Mouse (Mus musculus) lung, postnatal 25 days (tissue): ENCODE measurements around the gene Gm32802.
"Not testable (repeated sequence)": the region's sequence is repeated elsewhere in the genome, so short reads cannot be mapped to it uniquely, and the experiment has no call there.

Experiments
- DNase-seq: peaks from one replicate; pipeline ENCODE4 v3.0.0; 2022; ENCODE audit warnings: low spot score

Gm32802 gene

DNA sequence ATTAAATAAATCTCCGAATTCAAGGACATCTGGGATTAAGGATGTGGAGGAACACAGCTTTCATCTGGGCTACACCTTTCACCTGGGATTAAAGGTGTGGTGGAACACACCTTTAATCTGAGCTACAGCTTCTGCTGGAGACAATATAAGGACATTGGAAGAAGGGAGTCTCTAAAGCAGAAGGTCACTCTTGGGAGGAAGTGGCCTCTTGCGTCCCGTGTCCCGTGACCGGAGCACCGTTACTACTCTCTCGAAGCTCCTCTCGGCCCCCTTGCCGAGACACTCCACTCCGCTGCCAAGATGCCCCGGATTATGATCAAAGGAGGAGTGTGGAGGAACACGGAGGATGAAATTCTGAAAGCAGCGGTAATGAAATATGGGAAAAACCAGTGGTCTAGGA is at the start of gene Gm32802:
TSS of gene Gm32802 (plus strand) at position 301 of the 400 bp plus-strand sequence.
- DNase-seq, result not testable (repeated sequence)

DNA sequence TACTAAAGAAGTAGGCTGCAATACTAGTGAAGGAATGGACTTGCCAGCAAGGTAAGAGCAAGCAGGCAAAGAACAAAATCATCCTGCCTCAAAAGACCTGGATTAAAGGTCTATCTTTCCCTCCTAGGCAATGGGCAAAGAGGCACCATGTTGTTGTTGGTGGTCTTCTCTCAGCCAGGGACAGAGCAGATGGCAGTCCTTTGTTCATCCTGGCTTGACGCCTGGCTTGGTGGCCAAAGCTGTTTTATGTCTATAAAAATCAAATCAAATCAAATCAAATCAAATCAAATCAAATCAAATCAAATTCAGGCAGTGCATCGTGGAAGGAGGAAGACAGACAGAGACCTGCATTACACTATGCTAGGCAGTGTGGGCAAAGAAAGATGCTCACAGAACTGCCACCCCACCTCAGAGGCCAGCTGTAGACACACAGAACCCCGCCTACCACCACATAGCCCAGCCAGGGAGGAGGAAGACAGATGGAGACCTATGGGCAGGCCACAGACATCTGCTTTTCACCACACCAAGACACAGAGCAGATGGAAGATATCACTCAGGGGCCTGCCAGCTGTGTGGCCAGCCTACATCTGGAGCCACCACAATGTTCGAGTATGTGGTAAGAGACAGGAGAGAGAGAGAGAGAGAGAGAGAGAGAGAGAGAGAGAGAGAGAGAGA is 42.6 kb upstream of the Gm32802 start:
- DNase-seq, result not testable (repeated sequence)

DNA sequence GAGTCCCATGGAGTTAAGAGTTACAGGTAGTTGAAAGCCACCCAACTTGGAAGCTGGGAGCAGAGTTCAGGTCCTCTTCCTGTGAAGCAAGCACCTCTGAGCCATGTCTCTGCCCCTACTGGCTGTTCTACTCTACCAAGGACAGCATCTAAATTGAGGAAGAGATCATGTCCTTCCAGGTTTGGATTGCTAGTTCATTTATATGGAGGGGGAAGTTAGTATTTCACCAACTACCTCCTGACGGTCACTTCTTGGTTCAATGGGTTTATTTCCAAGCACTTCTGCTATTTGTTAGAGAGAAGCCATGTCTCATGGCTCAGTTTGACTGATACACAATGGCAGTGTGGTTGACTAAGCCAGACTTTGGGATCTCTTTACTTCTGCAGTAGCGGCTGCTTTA is 30.9 kb upstream of the Gm32802 start:
- not testable (repeated sequence) for DNase-seq

DNA sequence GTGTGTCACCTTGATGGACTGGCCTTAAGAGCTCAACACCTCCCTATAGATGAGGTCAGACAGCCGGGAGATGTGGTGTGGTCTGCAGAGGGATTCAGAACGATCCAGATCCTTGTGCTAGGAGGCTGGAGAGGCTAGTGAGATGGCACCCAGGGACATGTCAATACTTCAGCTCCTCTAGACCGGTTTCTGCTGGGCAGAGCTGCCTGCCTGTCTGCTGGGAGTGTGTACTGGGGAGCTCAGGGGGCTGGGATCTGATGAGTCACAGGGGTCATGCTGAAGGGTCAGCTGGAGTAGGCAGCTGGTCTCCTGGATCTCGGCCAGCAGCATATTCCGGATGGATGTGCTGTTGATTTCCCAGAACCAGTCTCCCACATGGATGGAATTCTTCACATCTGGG is 25.9 kb upstream of the Gm32802 start:
- not testable (repeated sequence) for DNase-seq

DNA sequence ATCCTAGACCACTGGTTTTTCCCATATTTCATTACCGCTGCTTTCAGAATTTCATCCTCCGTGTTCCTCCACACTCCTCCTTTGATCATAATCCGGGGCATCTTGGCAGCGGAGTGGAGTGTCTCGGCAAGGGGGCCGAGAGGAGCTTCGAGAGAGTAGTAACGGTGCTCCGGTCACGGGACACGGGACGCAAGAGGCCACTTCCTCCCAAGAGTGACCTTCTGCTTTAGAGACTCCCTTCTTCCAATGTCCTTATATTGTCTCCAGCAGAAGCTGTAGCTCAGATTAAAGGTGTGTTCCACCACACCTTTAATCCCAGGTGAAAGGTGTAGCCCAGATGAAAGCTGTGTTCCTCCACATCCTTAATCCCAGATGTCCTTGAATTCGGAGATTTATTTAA is 17.8 kb upstream of the Gm32802 start, which contains the start of gene Gm32717:
TSS of gene Gm32717 (minus strand) at position 101 of the 400 bp plus-strand sequence.
- DNase-seq, result not testable (repeated sequence)

DNA sequence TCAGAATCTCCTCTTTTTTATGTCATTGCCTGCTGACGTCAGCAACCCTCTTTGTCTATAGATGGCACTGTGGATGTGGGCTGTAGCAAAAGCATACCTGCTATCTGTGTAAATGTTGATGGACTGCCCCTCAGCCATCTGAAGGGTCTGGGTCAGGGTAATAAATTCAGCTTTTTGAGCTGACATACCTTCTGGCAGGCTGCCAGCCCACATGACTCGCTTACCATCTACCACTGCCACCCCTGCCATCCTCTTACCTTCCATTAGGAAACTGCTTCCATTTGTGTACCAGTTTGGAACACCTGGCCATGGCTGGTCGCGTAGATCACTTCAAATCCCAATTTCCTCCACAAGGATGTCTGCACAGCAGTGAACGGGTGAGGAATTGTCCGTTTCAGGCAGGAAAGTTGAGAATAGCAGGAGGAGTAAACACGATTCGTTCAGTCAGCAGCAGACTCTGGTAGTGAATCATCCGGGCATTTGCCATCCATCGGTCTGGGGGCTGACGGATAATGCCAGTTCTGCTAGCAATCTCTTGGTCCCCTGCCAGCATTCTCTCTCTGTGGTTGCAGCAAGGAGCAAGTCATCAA is 9.4 kb upstream of the Gm32802 start:
- DNase-seq, result not testable (repeated sequence)

DNA sequence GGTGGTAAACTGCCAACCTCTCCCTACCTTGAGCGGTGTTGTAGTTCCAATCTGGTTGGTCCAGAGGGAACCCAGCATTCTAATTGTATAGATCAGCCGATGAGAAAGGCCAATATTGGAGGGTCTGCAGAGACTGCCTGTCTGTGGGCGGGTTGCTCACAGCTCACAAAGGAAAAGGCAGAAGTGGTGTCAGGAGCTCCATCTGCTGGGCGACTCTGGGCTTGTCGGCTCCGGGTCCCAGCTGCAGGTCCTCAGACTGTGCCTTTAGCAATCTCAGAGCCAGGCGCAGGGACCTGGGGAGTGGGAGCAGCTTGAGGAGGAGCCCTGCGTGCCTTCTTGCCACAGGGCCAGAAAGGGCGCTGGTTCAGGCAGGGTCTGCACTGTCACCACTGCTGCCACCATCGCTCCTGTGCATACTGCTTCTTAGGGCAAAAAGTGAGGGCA is 7.6 kb upstream of the Gm32802 start:
- no peak for DNase-seq

DNA sequence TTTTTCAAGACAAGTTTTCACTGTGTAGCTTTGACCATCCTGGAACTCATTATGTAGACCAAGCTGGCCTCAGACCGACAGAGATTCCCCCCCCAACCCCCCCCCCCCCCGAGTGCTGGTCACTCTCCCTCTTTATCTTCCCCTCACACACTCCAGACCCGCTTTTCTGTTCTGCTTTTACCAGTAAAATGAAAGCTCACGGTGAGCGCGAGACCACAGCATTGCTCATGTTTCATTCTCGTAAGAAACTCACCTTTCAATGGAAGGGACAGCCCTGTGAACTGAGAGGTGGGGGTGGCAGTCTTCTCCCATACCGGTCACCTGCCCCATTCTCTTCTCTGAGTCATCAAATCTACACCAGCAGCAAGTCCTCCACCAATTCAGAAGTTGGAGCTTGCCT is 10.3 kb downstream of the Gm32802 start:
- not testable (repeated sequence) for DNase-seq

DNA sequence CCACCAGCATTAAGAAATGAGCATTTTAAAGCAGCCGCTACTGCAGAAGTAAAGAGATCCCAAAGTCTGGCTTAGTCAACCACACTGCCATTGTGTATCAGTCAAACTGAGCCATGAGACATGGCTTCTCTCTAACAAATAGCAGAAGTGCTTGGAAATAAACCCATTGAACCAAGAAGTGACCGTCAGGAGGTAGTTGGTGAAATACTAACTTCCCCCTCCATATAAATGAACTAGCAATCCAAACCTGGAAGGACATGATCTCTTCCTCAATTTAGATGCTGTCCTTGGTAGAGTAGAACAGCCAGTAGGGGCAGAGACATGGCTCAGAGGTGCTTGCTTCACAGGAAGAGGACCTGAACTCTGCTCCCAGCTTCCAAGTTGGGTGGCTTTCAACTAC is 12.9 kb downstream of the Gm32802 start:
- not testable (repeated sequence) for DNase-seq

DNA sequence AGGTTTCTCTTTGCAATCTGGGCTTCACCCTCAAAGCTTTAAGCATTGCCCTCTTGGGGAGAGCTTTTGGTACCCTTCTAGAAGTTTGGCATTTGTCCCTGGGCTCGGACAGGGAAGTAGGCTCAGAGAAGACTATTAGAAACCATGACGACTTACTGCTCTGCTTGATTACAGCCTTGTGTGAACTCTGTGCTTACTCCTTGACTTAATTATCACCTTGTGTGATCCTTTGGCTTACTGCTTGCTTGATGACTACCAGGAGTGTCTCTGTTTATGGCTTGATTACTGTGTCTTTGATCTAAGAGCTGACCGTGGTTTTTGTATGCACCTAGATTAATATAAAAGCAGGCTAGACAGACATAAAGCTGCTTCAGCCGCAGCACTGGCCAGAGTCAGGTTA is 19.6 kb downstream of the Gm32802 start:
- DNase-seq, result not testable (repeated sequence)

DNA sequence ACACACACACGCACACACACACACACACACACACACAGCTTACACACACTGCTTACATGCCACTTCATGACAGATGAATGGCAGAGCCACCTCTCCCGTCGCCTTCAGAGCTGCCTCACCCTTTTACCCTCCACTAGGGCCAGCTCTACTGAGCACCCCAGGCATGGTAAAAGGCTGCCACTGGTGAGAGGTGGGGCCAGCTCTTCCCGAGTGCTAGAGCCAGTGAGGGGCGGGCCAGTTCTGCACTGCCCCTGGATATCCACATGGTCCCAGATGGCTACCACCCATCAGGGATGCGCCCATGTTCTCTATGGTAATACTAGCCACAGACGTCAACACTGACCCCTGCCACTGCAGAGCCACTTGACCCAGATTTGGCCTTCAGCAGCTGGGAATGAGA is 24.1 kb downstream of the Gm32802 start:
- not testable (repeated sequence) for DNase-seq

DNA sequence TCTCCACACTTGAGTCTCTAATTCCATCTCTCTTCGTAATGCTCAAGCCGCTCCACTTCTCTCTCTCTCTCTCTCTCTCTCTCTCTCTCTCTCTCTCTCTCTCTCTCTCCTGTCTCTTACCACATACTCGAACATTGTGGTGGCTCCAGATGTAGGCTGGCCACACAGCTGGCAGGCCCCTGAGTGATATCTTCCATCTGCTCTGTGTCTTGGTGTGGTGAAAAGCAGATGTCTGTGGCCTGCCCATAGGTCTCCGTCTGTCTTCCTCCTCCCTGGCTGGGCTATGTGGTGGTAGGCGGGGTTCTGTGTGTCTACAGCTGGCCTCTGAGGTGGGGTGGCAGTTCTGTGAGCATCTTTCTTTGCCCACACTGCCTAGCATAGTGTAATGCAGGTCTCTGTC is 24.5 kb downstream of the Gm32802 start:
- not testable (repeated sequence) for DNase-seq

DNA sequence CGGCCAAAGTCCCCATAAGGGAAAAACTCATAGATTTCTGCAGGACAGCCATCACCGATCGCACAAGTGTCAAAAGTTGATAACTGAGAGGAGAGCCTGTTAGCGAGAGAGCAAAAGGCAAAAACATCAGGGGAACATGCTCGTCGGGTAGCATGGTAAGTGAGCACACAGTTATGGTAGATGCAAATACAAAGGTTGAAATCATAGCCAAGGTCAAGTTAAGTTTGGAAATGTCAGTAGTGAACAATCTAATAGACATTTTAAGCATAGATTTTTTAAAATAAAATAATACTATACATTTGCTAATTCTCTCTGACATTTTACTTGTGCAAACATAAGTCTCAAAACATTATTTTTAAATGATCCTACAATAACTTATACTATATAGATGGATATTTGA is 36.5 kb downstream of the Gm32802 start, which contains the start of gene Iltifb:
TSS of gene Iltifb (minus strand) at position 101 of the 400 bp plus-strand sequence.
- no peak for DNase-seq

DNA sequence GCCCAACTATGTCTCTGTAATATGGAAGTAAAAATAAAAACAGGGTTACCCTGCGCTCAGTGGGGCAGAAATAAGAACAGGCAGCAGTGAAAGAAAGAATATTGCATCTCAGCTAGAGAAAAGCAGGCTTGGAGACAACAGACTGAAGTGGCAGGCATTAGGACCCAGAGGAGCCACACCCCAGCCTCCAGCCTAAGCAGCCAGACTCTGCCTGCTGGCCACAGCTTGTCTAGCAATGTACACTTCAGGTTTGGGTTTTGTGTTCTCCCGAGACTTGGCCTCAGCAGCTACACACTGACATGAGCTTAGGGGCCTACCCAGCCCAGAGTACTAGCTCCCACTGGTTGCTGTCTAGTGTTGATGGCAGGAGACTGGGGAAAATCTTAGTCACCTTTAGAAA is 43.6 kb downstream of the Gm32802 start:
- not testable (repeated sequence) for DNase-seq
